14 mouse cellular contexts compared by ENCODE assay signal in genomic region chr5:15606677-15607076, GRCm38 (mm10). TPM values are rescaled to one million over a fixed set of nuclear protein-coding genes. Genes with fewer than 3 reads are reported as not detected.
DNase-seq lines count a peak whose midpoint lies in the region; ATAC-seq lines count a peak whose summit lies in the region.
"Not testable (repeated sequence)": the region's sequence is repeated elsewhere in the genome, so short reads cannot be mapped to it uniquely, and the experiment has no call there.
"Had no signal": no experiment of that assay in that cellular context is flagged by ENCODE, and none has a peak within 500 bp of the region (broad histone marks: within the 10 kb centered on the region; RNA-seq: fewer than 3 reads in every experiment).

No protein-coding gene starts in this region.

- H3K4me3 ChIP-seq in embryonic facial prominence, embryonic 11.5 days (ENCODE audit: low read depth, low read length); hindbrain, embryonic 14.5 days (replicated peaks; ENCODE audit: low read length); liver, embryonic 13.5 days (replicated peaks); neural tube, embryonic 12.5 days: not testable (repeated sequence)

- 0 out of 2 replicates have a peak, but pooled peaks have one; percentile 67 for ATAC-seq in embryonic facial prominence, embryonic 11.5 days (replicated peaks; ENCODE audit: insufficient number of reproducible peaks, low FRiP score, low TSS enrichment, low read depth)
- peak; percentile 82 for ATAC-seq in hindbrain, embryonic 14.5 days (ENCODE audit: low FRiP score)
- not testable (repeated sequence) for ATAC-seq in liver, embryonic 13.5 days (ENCODE audit: low read depth)
- peak; percentile 61; the same call in 1 of the 2 replicates for ATAC-seq in neural tube, embryonic 12.5 days (ENCODE audit: low FRiP score, low read depth)

- not testable (repeated sequence) for H3K27ac ChIP-seq in embryonic facial prominence, embryonic 11.5 days (replicated peaks; ENCODE audit: low read depth, low read length); hindbrain, embryonic 14.5 days; liver, embryonic 13.5 days; neural tube, embryonic 12.5 days

- not testable (repeated sequence) for H3K9ac ChIP-seq in embryonic facial prominence, embryonic 11.5 days (replicated peaks; ENCODE audit: low read length); hindbrain, embryonic 14.5 days; liver, embryonic 13.5 days; neural tube, embryonic 12.5 days

- not testable (repeated sequence) for H3K27me3 ChIP-seq in embryonic facial prominence, embryonic 11.5 days (ENCODE audit: control insufficient read depth, insufficient read depth, low read length); hindbrain, embryonic 14.5 days (ENCODE audit: control insufficient read depth, insufficient read depth, low read length); liver, embryonic 13.5 days; neural tube, embryonic 12.5 days (replicated peaks)

- not testable (repeated sequence) for H3K9me3 ChIP-seq in embryonic facial prominence, embryonic 11.5 days (replicated peaks; ENCODE audit: control insufficient read depth, low read length); liver, embryonic 13.5 days (replicated peaks)
- peaks cover 27% of the 10 kb centered on the region for H3K9me3 ChIP-seq in hindbrain, embryonic 14.5 days (ENCODE audit: control insufficient read depth, low read length)
- H3K9me3 ChIP-seq in neural tube, embryonic 12.5 days: peaks cover 23% of the 10 kb centered on the region

- not testable (repeated sequence) for H3K4me2 ChIP-seq in embryonic facial prominence, embryonic 11.5 days (ENCODE audit: low read depth, low read length); hindbrain, embryonic 14.5 days (replicated peaks); liver, embryonic 13.5 days; neural tube, embryonic 12.5 days (replicated peaks)

- 71% methylated on average over 5 of the region's 6 CpGs for WGBS in embryonic facial prominence, embryonic 11.5 days
- 71% methylated on average over 5 of the region's 6 CpGs for WGBS in hindbrain, embryonic 14.5 days
- 45% methylated on average over 6 of the region's 6 CpGs for WGBS in liver, embryonic 13.5 days (ENCODE audit: insufficient replicate concordance)
- WGBS in neural tube, embryonic 12.5 days: 67% methylated on average over 6 of the region's 6 CpGs

- H3K36me3 ChIP-seq in embryonic facial prominence, embryonic 11.5 days (replicated peaks; ENCODE audit: control insufficient read depth, insufficient read depth, low read depth, low read length); hindbrain, embryonic 14.5 days (replicated peaks; ENCODE audit: control insufficient read depth, insufficient read depth); liver, embryonic 13.5 days; neural tube, embryonic 12.5 days: not testable (repeated sequence)

- not testable (repeated sequence) for H3K4me1 ChIP-seq in embryonic facial prominence, embryonic 11.5 days (ENCODE audit: control insufficient read depth, insufficient read depth, low read length); hindbrain, embryonic 14.5 days (replicated peaks; ENCODE audit: control insufficient read depth, insufficient read depth, low read length); liver, embryonic 13.5 days (replicated peaks); neural tube, embryonic 12.5 days

- not testable (repeated sequence) for DNase-seq in embryonic facial prominence, embryonic 11.5 days (ENCODE audit: low spot score); hindbrain, embryonic 14.5 days (ENCODE audit: low spot score)
- DNase-seq in gastrocnemius, postnatal 4 days (ENCODE audit: low spot score in 2 of 2): peak; percentile 17
- DNase-seq in kidney, postnatal 14 days: peak; percentile 17
- peak; percentile 20 for DNase-seq in liver, embryonic 13.5 days
- DNase-seq in testis, postnatal 10 days (ENCODE audit: low spot score): peak; percentile 42

RNA-seq across cellular contexts. Expression of gene Speer4d, which starts 12.2 kb away (rescaled TPM):
- not detected in 2 replicates for polyA plus RNA-seq in embryonic facial prominence, embryonic 11.5 days (2014; fragmentation: Nextera tagmentation; extraction: Ambion mirVana)
- not detected for total RNA-seq in gastrocnemius, postnatal 4 days (2021)
- not detected in 2 replicates for polyA plus RNA-seq in hindbrain, embryonic 14.5 days (2014; fragmentation: Nextera tagmentation; extraction: Ambion mirVana)
- polyA plus RNA-seq in liver, embryonic 13.5 days (2015; fragmentation: Nextera tagmentation; extraction: Ambion mirVana): not detected in 2 replicates
- polyA plus RNA-seq in neural tube, embryonic 12.5 days (2016; fragmentation: Nextera tagmentation; extraction: Ambion mirVana): not detected in 2 replicates
- total RNA-seq: adrenal gland, postnatal 36 days; CH12.LX; heart, postnatal 14 days; left cerebral cortex, postnatal 36 days had no signal
- polyA plus RNA-seq: embryonic facial prominence, embryonic 10.5 days; frontal cortex, adult 2 months; macrophage had no signal

RNA-seq across cellular contexts. Expression of gene Gm21083, which starts 29.5 kb away (rescaled TPM):
- not detected in 2 replicates for polyA plus RNA-seq in embryonic facial prominence, embryonic 11.5 days (2014; fragmentation: Nextera tagmentation; extraction: Ambion mirVana)
- total RNA-seq in gastrocnemius, postnatal 4 days (2021): not detected
- polyA plus RNA-seq in hindbrain, embryonic 14.5 days (2014; fragmentation: Nextera tagmentation; extraction: Ambion mirVana): not detected in 2 replicates
- not detected in 2 replicates for polyA plus RNA-seq in liver, embryonic 13.5 days (2015; fragmentation: Nextera tagmentation; extraction: Ambion mirVana)
- polyA plus RNA-seq in neural tube, embryonic 12.5 days (2016; fragmentation: Nextera tagmentation; extraction: Ambion mirVana): not detected in 2 replicates
- total RNA-seq: adrenal gland, postnatal 36 days; CH12.LX; heart, postnatal 14 days; left cerebral cortex, postnatal 36 days had no signal
- polyA plus RNA-seq: embryonic facial prominence, embryonic 10.5 days; frontal cortex, adult 2 months; macrophage had no signal

RNA-seq across cellular contexts. Expression of gene 4930572O03Rik, which starts 50.2 kb away (rescaled TPM):
- polyA plus RNA-seq in embryonic facial prominence, embryonic 11.5 days (2014; fragmentation: Nextera tagmentation; extraction: Ambion mirVana): not detected in 2 replicates
- not detected for total RNA-seq in gastrocnemius, postnatal 4 days (2021)
- polyA plus RNA-seq in hindbrain, embryonic 14.5 days (2014; fragmentation: Nextera tagmentation; extraction: Ambion mirVana): not detected in 2 replicates
- not detected in 2 replicates for polyA plus RNA-seq in liver, embryonic 13.5 days (2015; fragmentation: Nextera tagmentation; extraction: Ambion mirVana)
- polyA plus RNA-seq in neural tube, embryonic 12.5 days (2016; fragmentation: Nextera tagmentation; extraction: Ambion mirVana): not detected in 2 replicates
- total RNA-seq: adrenal gland, postnatal 36 days; CH12.LX; heart, postnatal 14 days; left cerebral cortex, postnatal 36 days had no signal
- polyA plus RNA-seq: embryonic facial prominence, embryonic 10.5 days; frontal cortex, adult 2 months; macrophage had no signal
